Mouse (Mus musculus): ENCODE measurements around the gene Arhgap27.
"Not testable (repeated sequence)": the region's sequence is repeated elsewhere in the genome, so short reads cannot be mapped to it uniquely, and the experiment has no call there.

Gene Arhgap27

DNA sequence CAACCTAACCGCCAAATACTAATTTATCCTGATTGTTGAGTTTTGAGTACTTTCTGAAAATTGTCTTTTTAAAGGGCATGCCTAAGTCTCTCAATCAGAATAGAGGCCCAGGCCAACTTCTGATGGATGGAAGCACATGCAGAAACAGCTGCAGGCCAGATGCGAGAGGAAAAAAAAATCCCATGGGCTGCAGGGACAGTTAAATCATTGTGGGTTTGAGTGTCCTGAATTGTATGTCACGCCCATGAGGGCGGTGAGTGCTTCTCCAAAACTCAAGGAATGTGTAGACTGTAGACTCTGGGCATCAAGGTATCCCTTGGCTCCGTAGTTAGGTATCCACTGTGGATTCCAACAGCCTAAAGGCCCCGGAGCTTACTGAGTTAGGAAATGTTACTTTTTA lies 69.4 kb downstream of the Arhgap27 start:
- DNase-seq (ENCODE audit: extremely low spot score) = no peak

DNA sequence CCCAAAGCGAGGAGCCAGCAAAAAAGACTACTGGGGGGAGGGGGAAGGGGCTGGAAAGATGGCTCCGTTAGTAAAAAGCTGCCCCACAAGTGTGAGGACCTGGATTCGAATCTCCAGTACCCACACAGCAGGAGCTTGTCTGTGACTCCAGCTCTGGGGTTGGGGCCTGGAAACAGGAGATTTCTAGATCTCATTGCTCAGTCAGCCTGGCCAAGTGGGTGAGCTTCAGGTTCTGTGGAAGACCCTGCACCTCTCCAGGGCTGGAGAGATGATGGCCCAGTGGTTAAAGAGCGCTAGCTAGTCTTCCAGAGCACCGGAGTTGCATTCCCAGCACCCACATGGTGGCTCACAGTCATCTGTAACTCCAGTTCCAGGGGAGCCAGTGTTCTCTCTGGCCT lies 70.6 kb downstream of the Arhgap27 start:
- no peak for DNase-seq (ENCODE audit: extremely low spot score)

DNA sequence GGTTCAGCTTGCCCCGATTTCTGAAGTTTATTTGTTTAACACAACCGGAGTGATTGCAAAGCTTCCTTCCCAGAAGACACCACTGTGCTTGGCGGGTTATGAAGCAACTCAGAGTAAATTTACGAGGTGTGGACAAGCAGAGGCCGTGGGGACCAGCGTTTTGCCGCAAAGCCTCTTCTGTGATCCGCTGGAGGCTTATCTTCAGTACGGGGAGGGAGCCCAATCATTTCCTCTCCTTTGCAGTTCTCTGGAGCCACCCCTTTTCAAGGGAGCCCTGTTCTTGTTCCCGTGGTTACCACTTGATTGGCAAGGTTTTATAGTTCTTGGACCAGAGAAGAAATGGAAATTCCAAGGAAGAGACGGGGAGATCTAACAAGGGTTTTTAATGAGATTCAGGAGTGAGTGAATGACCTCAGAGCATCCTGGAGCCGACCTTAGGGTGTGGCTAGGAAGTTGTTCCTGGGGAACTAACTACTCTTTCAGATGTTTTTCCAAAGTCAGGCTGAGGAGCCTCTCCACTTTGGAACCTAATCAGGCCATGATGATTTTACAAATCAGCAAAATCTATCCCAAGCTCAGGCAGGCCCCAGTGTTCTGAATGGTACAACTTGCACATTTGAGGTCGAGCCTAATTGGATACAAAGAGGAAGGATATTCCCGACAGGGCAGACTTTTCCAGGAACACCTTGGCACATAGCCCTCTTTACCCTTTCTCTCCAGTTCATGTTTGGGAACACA lies 71.2 kb downstream of the Arhgap27 start:
- peak; percentile 34 for DNase-seq (ENCODE audit: extremely low spot score)

DNA sequence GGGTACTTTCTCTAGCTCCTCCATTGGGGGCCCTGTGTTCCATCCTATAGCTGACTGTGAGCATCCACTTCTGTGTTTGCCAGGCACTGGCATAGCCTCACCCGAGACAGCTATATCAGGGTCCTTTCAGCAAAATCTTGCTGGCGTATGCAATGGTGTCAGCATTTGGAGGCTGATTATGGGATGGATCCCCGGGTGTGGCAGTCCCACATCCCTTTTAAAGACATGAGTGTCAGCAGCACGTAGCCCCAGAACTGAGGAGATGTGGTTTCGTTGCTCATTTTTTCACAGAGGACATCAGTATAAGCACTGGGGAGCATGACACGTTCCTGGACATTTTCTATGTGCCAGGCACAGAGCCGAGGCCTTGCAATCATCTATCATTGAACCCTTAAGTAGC lies 72.7 kb downstream of the Arhgap27 start:
- not testable (repeated sequence) for DNase-seq (ENCODE audit: extremely low spot score)

DNA sequence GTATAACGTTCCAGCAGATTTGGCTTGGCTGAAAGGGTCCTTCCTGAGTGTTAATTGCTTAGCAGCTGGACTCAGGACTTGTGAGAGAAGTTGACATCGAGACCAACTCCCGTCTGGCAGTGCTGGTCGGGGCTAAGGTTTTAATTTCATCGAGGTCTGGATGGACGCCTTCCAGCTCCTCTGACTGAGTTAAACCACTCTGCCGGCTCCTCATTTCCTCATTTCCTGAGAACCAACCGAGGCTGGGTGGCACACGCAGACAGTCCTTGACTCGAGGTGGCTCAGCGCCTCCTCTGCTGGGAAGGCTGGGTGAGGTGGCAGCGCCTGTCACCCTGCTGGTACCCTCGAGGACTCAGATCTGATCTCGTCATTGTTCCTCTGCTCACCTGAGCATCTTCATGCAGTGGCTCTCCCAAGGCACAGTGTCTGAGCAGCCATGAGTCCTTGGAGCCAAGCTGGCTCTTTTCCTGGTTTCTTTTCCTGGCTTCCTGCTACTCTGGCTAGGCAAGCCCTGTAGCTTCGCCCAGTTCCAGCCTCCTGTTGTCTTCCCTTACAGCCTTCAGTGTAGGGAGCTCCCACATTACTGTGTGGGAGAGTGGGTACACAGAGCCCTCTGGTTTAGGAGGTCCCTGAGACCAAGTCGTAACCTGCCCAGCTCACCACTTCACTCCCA lies 75.1 kb downstream of the Arhgap27 start:
- DNase-seq (ENCODE audit: extremely low spot score) = no peak

DNA sequence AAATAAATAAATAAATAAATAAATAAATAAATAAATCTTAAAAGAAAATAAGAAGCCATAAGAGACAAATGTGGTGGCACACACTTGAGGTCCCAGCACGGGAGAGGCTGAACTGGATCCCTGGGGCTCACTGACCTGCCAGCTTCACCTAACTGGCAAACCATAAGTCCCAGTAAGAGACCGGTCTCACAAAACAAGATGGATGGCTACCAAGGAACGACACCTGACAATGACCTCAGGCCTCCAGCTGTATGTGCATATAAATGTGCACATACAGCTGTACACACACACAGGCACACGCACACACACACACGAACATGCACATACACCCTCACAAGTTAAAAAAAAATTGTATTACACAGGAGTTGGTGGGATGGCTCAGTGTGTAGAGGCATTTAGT lies 76.6 kb downstream of the Arhgap27 start:
- no peak for DNase-seq (ENCODE audit: extremely low spot score)

DNA sequence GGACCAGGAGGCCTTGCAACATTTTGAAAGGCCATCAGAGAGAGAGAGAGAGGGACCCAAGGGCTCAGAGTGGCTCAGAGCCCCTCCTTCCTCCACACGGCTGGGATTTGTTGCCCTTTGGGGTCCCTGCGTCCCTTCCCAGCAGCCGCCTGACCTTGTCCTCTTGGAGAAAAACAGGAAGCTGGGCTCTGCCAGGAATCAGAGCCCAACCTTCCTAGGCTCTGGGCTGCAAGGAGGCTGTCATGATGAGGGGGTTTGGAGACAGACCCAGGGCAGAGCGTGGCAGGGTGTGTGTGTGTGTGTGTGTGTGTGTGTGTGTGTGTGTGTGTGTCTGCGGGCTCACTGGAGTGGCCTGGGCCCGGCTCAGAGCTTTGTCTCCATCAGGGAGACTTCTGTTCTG lies 77.5 kb downstream of the Arhgap27 start:
- no peak for DNase-seq (ENCODE audit: extremely low spot score)

DNA sequence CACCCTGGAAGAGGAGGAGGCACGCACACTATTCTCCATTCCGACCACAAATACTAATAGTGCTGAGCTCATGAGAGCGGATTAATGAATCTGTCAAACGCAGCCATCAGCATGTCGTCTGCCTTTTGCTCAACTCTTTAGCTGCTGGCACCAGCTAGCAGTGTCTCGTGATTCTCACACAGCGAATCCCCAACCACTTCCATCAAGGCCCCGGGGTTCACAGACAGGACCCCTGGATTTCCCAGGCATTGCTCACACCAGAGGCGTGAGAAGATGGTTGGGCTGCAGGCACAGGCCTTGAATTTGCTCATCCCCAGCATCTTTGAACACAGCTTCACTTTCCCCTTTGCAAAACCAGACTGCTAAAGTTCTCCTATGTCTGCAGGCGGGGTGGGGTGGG lies 78.2 kb downstream of the Arhgap27 start:
- no peak for DNase-seq (ENCODE audit: extremely low spot score)

DNA sequence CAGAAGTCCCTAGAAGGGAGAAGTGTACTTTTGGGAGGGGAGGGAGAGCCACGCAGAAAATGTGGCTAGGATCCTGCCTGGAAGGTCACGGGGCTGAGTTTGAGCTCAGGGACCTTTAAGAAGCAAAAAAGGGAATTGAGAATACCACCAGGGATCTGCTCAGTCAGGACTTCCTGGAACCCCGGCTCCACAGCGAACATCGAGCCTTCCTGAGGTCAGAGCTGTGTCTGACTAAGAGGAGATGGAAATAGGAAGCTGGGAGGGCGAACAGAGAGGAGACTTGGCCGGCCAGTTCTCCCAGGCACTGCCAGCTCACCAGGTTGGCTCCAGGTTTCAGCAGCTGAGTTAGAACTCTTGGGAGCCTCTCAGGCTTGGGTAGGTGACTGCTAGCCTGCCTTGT lies 81.7 kb downstream of the Arhgap27 start:
- DNase-seq (ENCODE audit: extremely low spot score) = no peak
